Mouse (Mus musculus): ENCODE measurements around the gene Tango2.

Tango2 gene

DNA sequence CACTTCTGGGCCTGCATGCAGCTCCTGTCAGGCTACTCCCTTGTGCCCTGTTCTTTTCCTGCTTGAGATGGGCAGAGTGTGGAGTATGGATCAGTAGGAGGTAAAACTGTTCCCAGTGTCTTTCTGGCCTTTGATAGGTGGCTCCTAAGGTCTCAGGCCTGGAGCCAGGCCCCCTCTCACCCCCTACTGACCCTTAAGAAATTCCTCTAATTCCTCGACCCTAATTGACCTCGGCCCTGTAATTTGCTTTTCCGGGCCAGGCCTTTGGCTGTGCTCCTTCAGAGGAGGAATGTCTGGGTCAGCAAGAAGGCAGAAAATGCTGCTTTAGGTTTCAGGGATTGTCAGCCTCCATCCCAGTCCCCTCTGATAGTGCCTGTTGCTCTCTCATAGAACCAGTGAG is 35.9 kb upstream of the Tango2 start:
- no peak for DNase-seq (ENCODE audit: extremely low read depth, low read depth, low spot score)

DNA sequence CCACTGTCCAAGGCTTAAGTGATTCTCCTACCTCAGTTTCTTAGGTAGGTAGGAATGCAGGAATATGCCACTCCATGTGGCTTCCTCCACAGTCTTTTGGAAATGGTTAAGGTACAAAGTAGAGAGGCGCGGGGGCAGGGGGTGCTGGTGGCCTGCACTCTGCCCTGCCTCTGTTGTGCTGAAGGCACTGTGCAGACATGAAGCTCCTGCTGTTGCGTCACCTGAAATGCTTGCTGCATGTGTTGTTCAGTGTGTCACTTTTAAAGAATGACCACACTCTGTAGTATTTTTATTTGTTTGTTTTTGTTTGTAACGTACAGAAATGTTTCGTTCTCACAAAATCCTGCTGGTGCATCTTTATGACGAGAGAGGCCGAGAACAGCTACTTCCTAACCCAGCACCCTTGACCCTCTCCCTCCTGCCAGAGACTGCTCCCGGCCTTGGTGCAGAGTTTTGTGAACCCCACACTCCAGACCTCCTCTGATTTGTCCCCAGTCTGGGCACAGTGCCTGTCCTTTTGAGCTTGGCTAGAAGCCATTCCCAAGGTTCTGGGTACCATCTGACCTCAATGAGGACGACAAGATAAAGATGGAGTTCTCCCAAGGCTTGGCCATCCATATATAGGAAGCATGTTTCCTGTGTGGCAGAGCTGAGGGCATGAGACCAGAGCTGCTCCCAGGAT is 35.3 kb upstream of the Tango2 start:
- DNase-seq (ENCODE audit: extremely low read depth, low read depth, low spot score): no peak

- no peak for DNase-seq (ENCODE audit: extremely low read depth, low read depth, low spot score)
Observed at GRCm38 (mm10) chr16:18381621-18382258, 33.8 kb upstream of the Tango2 start.

GRCm38 (mm10) chr16:18380495-18381063 is 32.7 kb upstream of the Tango2 start:
- DNase-seq (ENCODE audit: extremely low read depth, low read depth, low spot score): no peak

DNA sequence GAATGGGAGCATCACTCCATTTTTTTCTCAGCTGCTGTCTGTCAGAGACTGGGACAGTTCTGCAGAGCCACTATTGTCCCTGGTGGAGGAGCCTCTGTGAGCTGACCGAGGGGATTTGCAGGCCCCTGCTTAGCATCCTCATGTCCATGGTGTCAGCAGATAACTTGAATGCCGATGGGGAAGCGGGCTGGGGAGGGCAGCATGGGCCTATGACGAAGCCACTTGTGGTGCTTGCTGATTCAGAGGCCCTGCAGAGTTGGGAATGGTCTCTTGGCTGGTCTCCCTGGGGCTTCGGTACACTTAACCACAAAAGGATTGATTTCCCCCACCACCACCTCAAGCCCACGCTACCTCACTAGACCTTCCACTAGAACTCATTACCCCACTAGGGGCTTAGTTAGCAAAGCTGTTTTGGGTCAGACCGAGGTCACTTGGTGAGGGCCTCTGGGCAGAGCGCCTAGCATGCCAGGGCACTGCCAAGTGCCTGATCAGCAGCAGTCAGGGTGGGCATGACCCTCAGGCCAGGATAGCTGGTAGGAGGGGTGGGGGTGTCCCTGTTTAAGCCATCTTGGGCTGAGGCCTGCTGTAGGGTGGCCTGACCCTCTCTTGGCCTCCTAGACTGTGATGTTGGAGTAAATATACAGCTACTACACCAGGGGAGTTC is 31.6 kb upstream of the Tango2 start:
- DNase-seq (ENCODE audit: extremely low read depth, low read depth, low spot score): no peak

DNA sequence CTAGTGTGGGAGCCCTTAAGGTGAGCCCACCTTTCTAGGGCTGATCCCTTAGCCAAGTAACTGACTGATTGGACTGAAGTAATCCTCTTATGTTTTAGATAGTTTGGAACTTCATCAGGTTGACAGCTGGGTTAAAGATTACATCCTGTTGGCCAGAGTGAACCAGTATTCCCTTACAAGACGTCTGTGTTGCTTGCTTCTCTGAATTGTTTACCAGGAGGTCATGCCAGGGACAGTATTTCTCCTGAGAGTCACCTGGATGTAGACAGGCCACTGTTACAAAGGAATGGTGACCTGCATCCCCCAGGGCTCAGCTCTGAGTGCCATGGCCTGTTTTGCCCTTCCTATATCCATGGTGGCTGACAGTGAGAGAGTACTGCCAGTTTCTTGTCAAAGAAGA is 30.6 kb upstream of the Tango2 start:
- DNase-seq (ENCODE audit: extremely low read depth, low read depth, low spot score): no peak

GRCm38 (mm10) chr16:18377203-18377602 is 29.3 kb upstream of the Tango2 start:
- DNase-seq (ENCODE audit: extremely low read depth, low read depth, low spot score): no peak

- no peak for DNase-seq (ENCODE audit: extremely low read depth, low read depth, low spot score)
Observed at GRCm38 (mm10) chr16:18376297-18376954, 28.5 kb upstream of the Tango2 start.

DNA sequence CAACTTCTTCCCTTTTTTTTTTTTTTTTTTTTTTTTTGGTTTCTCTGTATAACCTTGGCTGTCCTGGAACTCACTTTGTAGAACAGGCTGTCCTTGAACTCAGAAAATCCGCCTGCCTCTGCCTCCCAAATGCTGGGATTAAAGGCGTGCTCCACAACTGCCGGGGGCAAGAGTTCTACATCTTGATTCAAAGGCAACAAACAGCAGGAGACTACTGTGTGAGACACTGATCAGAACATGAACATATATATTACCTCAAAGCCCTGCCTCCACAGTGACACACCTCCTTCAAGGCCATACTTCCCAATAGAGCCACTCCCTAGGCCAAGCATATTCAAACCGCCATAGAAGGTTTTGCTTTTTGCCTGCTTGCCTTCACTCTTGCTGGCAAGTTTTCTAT is 25.7 kb upstream of the Tango2 start:
- DNase-seq (ENCODE audit: extremely low read depth, low read depth, low spot score): no peak

- no peak for DNase-seq (ENCODE audit: extremely low read depth, low read depth, low spot score)
Observed at GRCm38 (mm10) chr16:18370197-18370596, 22.3 kb upstream of the Tango2 start.

DNA sequence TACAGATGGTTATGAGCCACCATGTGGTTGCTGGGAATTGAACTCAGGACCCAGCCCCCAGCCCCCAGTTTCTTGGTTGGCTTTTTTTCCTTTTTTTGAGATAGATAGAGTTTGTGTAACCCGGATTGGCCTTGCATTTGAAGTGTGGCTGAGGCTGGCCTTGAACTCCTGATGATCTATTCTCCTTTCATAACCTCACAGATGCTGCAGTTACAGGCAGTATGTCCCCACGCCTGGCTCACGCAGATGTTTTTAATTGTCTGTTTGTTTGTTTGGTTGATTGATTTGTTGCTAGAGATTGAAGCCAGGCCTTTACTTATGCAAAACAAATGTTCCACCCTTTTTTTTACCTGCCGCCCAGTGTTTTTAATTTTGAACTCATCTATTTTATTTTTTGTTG is 18.9 kb upstream of the Tango2 start:
- DNase-seq (ENCODE audit: extremely low read depth, low read depth, low spot score): no peak

- DNase-seq (ENCODE audit: extremely low read depth, low read depth, low spot score): no peak
Observed at GRCm38 (mm10) chr16:18362948-18363347, 15.0 kb upstream of the Tango2 start.

GRCm38 (mm10) chr16:18360151-18360805 is 12.4 kb upstream of the Tango2 start:
- no peak for DNase-seq (ENCODE audit: extremely low read depth, low read depth, low spot score)

- no peak for DNase-seq (ENCODE audit: extremely low read depth, low read depth, low spot score)
Observed at GRCm38 (mm10) chr16:18357977-18358376, 10.1 kb upstream of the Tango2 start.

DNA sequence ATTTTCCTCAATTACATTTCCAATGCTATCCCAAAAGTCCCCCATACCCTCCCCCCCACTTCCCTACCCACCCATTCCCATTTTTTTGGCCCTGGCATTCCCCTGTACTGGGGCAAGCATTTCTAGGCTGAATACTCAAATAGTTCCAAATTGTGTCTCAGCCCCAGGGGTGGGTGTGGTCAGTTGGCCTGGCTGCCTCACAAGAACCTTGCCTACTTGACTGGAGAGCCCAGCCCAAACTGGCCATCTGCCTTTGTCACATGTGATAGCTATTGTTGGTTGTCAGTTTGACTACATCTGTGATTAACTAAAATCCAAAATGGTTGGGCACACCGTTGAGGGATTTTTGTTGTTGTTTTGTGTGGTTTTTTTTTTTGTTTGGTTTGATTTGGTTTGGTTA is 9.1 kb upstream of the Tango2 start:
- DNase-seq (ENCODE audit: extremely low read depth, low read depth, low spot score): no peak

- no peak for DNase-seq (ENCODE audit: extremely low read depth, low read depth, low spot score)
Observed at GRCm38 (mm10) chr16:18353106-18353505, 5.2 kb upstream of the Tango2 start.

- DNase-seq (ENCODE audit: extremely low read depth, low read depth, low spot score): no peak
Observed at GRCm38 (mm10) chr16:18351313-18352055, 3.6 kb upstream of the Tango2 start.

- no peak for DNase-seq (ENCODE audit: extremely low read depth, low read depth, low spot score)
Observed at GRCm38 (mm10) chr16:18349761-18350325, 1.9 kb upstream of the Tango2 start.

DNA sequence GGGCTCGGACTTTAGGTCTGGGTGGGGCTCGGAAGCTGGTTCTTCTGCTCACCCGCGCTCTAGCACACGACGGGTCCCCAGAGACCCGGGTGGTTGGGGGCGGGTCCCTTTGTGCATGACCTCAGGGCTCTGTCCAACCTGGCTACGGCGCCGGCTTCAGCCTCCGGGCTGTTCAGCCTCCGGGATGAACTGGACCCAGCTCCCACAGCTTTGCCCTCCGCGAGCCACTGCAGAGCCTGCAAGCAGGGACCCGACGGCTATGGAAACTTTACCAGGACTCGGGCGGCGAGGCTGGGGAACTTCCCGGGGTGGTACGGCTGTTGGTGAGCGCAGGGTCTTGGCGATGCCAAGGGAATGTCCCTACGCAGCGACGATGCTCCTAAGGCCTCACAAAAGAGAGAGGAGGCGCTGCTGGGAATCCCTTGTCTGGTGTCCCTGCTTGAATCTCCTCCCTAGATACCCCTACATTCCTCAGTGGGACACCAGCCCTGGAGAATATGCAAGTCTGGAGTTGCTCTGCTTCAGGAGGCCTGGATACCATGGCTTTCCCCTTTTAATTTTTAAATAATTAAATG is 785 bp upstream of the Tango2 start:
- no peak for DNase-seq (ENCODE audit: extremely low read depth, low read depth, low spot score)

- no peak for DNase-seq (ENCODE audit: extremely low read depth, low read depth, low spot score)
Observed at GRCm38 (mm10) chr16:18345243-18345642, 2.7 kb downstream of the Tango2 start.

Data from fat pad, adult 2 months (tissue).